Mouse (Mus musculus): ENCODE results near the gene Sh3d19. TPM values are rescaled to one million over a fixed set of nuclear protein-coding genes. Genes with fewer than 3 reads are reported as not detected.

The Sh3d19 gene
- polyA plus RNA-seq, 1 experiment = 5.7 TPM

- Histone ChIP-seq H3K4me3 (ENCODE audit: insufficient read depth, poor library complexity, severe bottlenecking) (no peak overlapping the region), H3K27me3 (ENCODE audit: control insufficient read depth, insufficient read depth, insufficient read length) (no peaks in the 10 kb centered on the region), H3ac (ENCODE audit: control insufficient read depth, insufficient read length, low read depth) (no peak overlapping the region), H3K36me3 (ENCODE audit: control insufficient read depth, insufficient read depth) (no peaks in the 10 kb centered on the region), H3K79me2 (ENCODE audit: control insufficient read depth, insufficient read depth) (no peaks in the 10 kb centered on the region), H3K79me3 (ENCODE audit: low read depth) (no peaks in the 10 kb centered on the region)
- no peak for TF ChIP-seq MAX (IDR thresholded peaks at IDR 0.05)
- no peak for TF ChIP-seq MYOG (IDR thresholded peaks at IDR 0.05; ENCODE audit: control insufficient read depth, extremely low read depth, insufficient read length)
- no peak for TF ChIP-seq MYOD1 (IDR thresholded peaks at IDR 0.05; ENCODE audit: control insufficient read depth, insufficient read length, low read depth)
- TF ChIP-seq CTCF (IDR thresholded peaks at IDR 0.05; ENCODE audit: control insufficient read depth, insufficient read depth, insufficient read length) = no peak
- no peak for TF ChIP-seq USF1 (IDR thresholded peaks at IDR 0.05; ENCODE audit: low read depth)
- TF ChIP-seq FOSL1 (IDR thresholded peaks at IDR 0.05; ENCODE audit: insufficient read depth, low read length, poor library complexity, severe bottlenecking) = no peak
- no peak for TF ChIP-seq CEBPB (IDR thresholded peaks at IDR 0.05; ENCODE audit: low read depth)
Observed at GRCm38 (mm10) chr3:85994645-85995044, 23.7 kb downstream of the Sh3d19 start.

DNA sequence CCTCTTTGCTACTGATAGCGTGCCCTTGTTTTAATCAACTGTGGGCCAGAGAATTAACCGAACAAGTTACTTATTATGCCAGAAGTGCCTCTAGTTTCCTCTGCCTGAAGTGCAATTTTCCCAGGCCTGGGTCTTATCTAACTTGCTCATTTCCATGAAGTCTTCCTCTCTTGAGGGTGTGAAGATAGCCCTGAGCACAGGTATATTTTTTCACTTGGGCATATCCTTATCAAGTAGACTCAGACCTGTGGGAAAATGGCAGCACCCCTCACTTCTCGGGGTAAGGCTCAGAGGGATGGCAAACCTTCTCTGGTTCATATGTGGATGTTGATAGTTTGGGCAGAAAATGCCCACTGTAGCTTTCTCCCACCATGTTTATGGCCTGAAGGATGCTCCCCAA lies 30.4 kb downstream of the Sh3d19 start:
- no peak overlapping the region for H3K4me3 ChIP-seq (ENCODE audit: insufficient read depth, poor library complexity, severe bottlenecking)
- H3ac ChIP-seq (ENCODE audit: control insufficient read depth, insufficient read length, low read depth) = no peak overlapping the region
- H3K79me2 ChIP-seq (ENCODE audit: control insufficient read depth, insufficient read depth) = no peaks in the 10 kb centered on the region
- H3K36me3 ChIP-seq (ENCODE audit: control insufficient read depth, insufficient read depth) = no peaks in the 10 kb centered on the region
- no peak for TF ChIP-seq FOSL1 (IDR thresholded peaks at IDR 0.05; ENCODE audit: insufficient read depth, low read length, poor library complexity, severe bottlenecking)
- no peak for TF ChIP-seq CEBPB (IDR thresholded peaks at IDR 0.05; ENCODE audit: low read depth)
- TF ChIP-seq MYOG (IDR thresholded peaks at IDR 0.05; ENCODE audit: control insufficient read depth, extremely low read depth, insufficient read length) = no peak
- no peak for TF ChIP-seq CTCF (IDR thresholded peaks at IDR 0.05; ENCODE audit: control insufficient read depth, insufficient read depth, insufficient read length)
- TF ChIP-seq MAX (IDR thresholded peaks at IDR 0.05) = no peak
- no peak for TF ChIP-seq MYOD1 (IDR thresholded peaks at IDR 0.05; ENCODE audit: control insufficient read depth, insufficient read length, low read depth)
- no peak for TF ChIP-seq USF1 (IDR thresholded peaks at IDR 0.05; ENCODE audit: low read depth)
- H3K27me3 ChIP-seq (ENCODE audit: control insufficient read depth, insufficient read depth, insufficient read length) = no peaks in the 10 kb centered on the region
- H3K79me3 ChIP-seq (ENCODE audit: low read depth) = no peaks in the 10 kb centered on the region

DNA sequence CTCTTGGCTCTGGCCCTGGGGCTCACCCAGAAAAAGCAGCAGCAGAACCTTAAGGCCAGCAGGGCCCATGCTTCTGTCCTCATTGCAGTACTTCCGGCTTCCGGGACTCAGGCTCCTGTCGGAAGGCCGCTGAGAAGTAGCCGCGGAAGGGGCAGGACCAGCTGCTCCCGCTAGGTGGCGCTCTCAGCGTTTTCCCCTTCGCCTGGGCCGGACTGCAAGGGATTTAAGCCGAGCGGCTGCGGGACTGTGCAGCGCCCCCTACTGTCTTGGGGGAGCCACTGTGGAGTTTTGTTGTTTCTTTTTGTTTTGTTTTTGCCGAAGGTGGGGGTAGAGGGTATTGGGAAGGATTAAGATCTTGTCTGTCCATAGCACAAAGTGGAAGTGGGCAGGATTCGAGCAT lies 31.5 kb downstream of the Sh3d19 start, which contains the start of gene Prss48:
Gene Prss48 (minus strand): TSS at position 69 of the 400 bp plus-strand sequence.
- no peaks in the 10 kb centered on the region for H3K27me3 ChIP-seq (ENCODE audit: control insufficient read depth, insufficient read depth, insufficient read length)
- no peak within 1 kb of the TSS for H3ac ChIP-seq (ENCODE audit: control insufficient read depth, insufficient read length, low read depth)
- TF ChIP-seq USF1 (IDR thresholded peaks at IDR 0.05; ENCODE audit: low read depth) (no peak), CEBPB (IDR thresholded peaks at IDR 0.05; ENCODE audit: low read depth) (no peak), FOSL1 (IDR thresholded peaks at IDR 0.05; ENCODE audit: insufficient read depth, low read length, poor library complexity, severe bottlenecking) (no peak), MYOD1 (IDR thresholded peaks at IDR 0.05; ENCODE audit: control insufficient read depth, insufficient read length, low read depth) (no peak), CTCF (IDR thresholded peaks at IDR 0.05; ENCODE audit: control insufficient read depth, insufficient read depth, insufficient read length) (no peak), MAX (IDR thresholded peaks at IDR 0.05) (no peak), MYOG (IDR thresholded peaks at IDR 0.05; ENCODE audit: control insufficient read depth, extremely low read depth, insufficient read length) (no peak)
- H3K36me3 ChIP-seq (ENCODE audit: control insufficient read depth, insufficient read depth) = no peaks in the 10 kb centered on the region
- H3K79me2 ChIP-seq (ENCODE audit: control insufficient read depth, insufficient read depth) = no peaks in the 10 kb centered on the region
- H3K79me3 ChIP-seq (ENCODE audit: low read depth) = no peaks in the 10 kb centered on the region
- H3K4me3 ChIP-seq (ENCODE audit: insufficient read depth, poor library complexity, severe bottlenecking) = no peak within 1 kb of the TSS

DNA sequence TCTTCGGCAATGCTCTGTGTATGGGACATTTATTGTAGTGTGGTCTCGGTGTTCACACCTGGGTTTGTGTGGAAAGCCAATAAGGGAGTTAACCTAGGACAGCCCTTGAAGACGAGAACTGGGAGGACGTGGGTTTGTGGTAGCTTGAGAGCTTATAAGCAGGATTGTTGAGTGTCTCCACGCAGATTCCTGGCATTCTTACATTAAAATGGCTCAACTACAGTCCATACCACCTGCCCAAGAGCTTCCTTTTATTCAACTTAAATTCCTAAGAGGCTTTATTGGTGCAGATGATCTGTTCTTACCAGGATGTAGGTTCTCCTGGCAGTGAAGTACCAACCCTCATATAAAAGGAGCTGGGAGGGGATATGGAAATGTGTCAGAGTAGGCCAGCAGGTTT lies 32.0 kb downstream of the Sh3d19 start:
- no peaks in the 10 kb centered on the region for H3K27me3 ChIP-seq (ENCODE audit: control insufficient read depth, insufficient read depth, insufficient read length)
- TF ChIP-seq CTCF (IDR thresholded peaks at IDR 0.05; ENCODE audit: control insufficient read depth, insufficient read depth, insufficient read length) = no peak
- TF ChIP-seq FOSL1 (IDR thresholded peaks at IDR 0.05; ENCODE audit: insufficient read depth, low read length, poor library complexity, severe bottlenecking) = no peak
- no peak for TF ChIP-seq MAX (IDR thresholded peaks at IDR 0.05)
- TF ChIP-seq CEBPB (IDR thresholded peaks at IDR 0.05; ENCODE audit: low read depth) = no peak
- TF ChIP-seq MYOG (IDR thresholded peaks at IDR 0.05; ENCODE audit: control insufficient read depth, extremely low read depth, insufficient read length) = no peak
- no peak for TF ChIP-seq USF1 (IDR thresholded peaks at IDR 0.05; ENCODE audit: low read depth)
- TF ChIP-seq MYOD1 (IDR thresholded peaks at IDR 0.05; ENCODE audit: control insufficient read depth, insufficient read length, low read depth) = no peak
- no peaks in the 10 kb centered on the region for H3K79me3 ChIP-seq (ENCODE audit: low read depth)
- H3K79me2 ChIP-seq (ENCODE audit: control insufficient read depth, insufficient read depth) = no peaks in the 10 kb centered on the region
- no peak overlapping the region for H3K4me3 ChIP-seq (ENCODE audit: insufficient read depth, poor library complexity, severe bottlenecking)
- no peak overlapping the region for H3ac ChIP-seq (ENCODE audit: control insufficient read depth, insufficient read length, low read depth)
- H3K36me3 ChIP-seq (ENCODE audit: control insufficient read depth, insufficient read depth) = no peaks in the 10 kb centered on the region

DNA sequence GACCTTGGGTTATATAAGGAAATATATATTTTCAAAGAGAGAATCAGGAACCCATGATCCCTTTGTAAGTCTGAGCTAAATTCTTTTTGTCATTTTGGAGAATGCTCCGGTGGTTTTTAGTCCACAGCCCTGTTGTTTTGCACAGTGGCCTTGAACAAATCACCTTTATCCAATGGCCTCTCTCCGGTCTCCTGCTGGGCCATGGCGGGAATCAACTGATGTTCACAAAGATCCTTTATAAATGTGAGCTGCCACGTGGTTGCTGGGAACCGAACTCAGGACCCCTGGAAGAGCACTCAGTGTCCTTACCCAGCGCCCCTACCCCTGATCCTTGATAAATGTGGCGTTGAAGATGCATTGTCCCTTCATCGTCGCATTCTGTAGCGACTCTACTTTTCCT lies 33.8 kb downstream of the Sh3d19 start:
- H3ac ChIP-seq (ENCODE audit: control insufficient read depth, insufficient read length, low read depth) = no peak overlapping the region
- H3K79me2 ChIP-seq (ENCODE audit: control insufficient read depth, insufficient read depth) = no peaks in the 10 kb centered on the region
- H3K36me3 ChIP-seq (ENCODE audit: control insufficient read depth, insufficient read depth) = no peaks in the 10 kb centered on the region
- TF ChIP-seq MAX (IDR thresholded peaks at IDR 0.05) (no peak), MYOG (IDR thresholded peaks at IDR 0.05; ENCODE audit: control insufficient read depth, extremely low read depth, insufficient read length) (no peak), CEBPB (IDR thresholded peaks at IDR 0.05; ENCODE audit: low read depth) (no peak), USF1 (IDR thresholded peaks at IDR 0.05; ENCODE audit: low read depth) (no peak), MYOD1 (IDR thresholded peaks at IDR 0.05; ENCODE audit: control insufficient read depth, insufficient read length, low read depth) (no peak), CTCF (IDR thresholded peaks at IDR 0.05; ENCODE audit: control insufficient read depth, insufficient read depth, insufficient read length) (no peak), FOSL1 (IDR thresholded peaks at IDR 0.05; ENCODE audit: insufficient read depth, low read length, poor library complexity, severe bottlenecking) (no peak)
- H3K4me3 ChIP-seq (ENCODE audit: insufficient read depth, poor library complexity, severe bottlenecking) = no peak overlapping the region
- H3K79me3 ChIP-seq (ENCODE audit: low read depth) = no peaks in the 10 kb centered on the region
- no peaks in the 10 kb centered on the region for H3K27me3 ChIP-seq (ENCODE audit: control insufficient read depth, insufficient read depth, insufficient read length)

DNA sequence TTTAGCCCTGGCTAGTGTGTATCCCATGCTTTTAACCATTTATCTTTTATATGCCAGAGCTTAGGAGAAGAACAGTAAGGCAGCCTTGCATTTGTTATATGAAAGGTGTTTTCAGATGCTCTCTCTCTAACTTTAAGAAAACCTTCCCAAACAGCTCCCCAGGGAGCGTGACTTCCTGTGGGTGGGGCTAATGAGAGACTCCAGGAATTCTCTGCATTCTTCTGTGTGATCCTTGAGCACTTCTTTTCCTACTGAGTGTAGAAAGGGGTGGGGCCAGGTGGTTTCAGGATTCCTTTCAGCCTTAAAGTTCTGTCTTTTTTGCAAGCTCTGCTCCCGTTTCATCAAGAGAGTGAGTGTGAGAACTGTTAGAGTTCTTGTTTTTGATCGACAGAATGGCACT lies 39.7 kb downstream of the Sh3d19 start:
- no peaks in the 10 kb centered on the region for H3K79me3 ChIP-seq (ENCODE audit: low read depth)
- no peaks in the 10 kb centered on the region for H3K36me3 ChIP-seq (ENCODE audit: control insufficient read depth, insufficient read depth)
- H3K27me3 ChIP-seq (ENCODE audit: control insufficient read depth, insufficient read depth, insufficient read length) = no peaks in the 10 kb centered on the region
- no peak overlapping the region for H3K4me3 ChIP-seq (ENCODE audit: insufficient read depth, poor library complexity, severe bottlenecking)
- TF ChIP-seq FOSL1 (IDR thresholded peaks at IDR 0.05; ENCODE audit: insufficient read depth, low read length, poor library complexity, severe bottlenecking) (no peak), CTCF (IDR thresholded peaks at IDR 0.05; ENCODE audit: control insufficient read depth, insufficient read depth, insufficient read length) (no peak), MYOG (IDR thresholded peaks at IDR 0.05; ENCODE audit: control insufficient read depth, extremely low read depth, insufficient read length) (no peak), MAX (IDR thresholded peaks at IDR 0.05) (no peak), MYOD1 (IDR thresholded peaks at IDR 0.05; ENCODE audit: control insufficient read depth, insufficient read length, low read depth) (no peak), CEBPB (IDR thresholded peaks at IDR 0.05; ENCODE audit: low read depth) (no peak), USF1 (IDR thresholded peaks at IDR 0.05; ENCODE audit: low read depth) (no peak)
- no peak overlapping the region for H3ac ChIP-seq (ENCODE audit: control insufficient read depth, insufficient read length, low read depth)
- H3K79me2 ChIP-seq (ENCODE audit: control insufficient read depth, insufficient read depth) = no peaks in the 10 kb centered on the region

All from C2C12 (cell line).